Mouse (Mus musculus): Measurements from ENCODE around the gene Gm49366.
"Not testable (repeated sequence)": the region's sequence is repeated elsewhere in the genome, so short reads cannot be mapped to it uniquely, and the experiment has no call there.

Gene Gm49366

GRCm38 (mm10) chr12:84094666-84095065 lies 55.9 kb downstream of the Gm49366 start:
- not testable (repeated sequence) for DNase-seq

GRCm38 (mm10) chr12:84099605-84100004 lies 60.9 kb downstream of the Gm49366 start:
- DNase-seq, result no peak

- no peak for DNase-seq
Observed at GRCm38 (mm10) chr12:84100071-84100470, 61.3 kb downstream of the Gm49366 start.

GRCm38 (mm10) chr12:84100604-84101492 lies 62.1 kb downstream of the Gm49366 start, which contains the start of gene Acot6:
Gene Acot6 (plus strand): TSS chr12:84100654.
- DNase-seq, result peak; percentile 29 to 41

GRCm38 (mm10) chr12:84101493-84101845 lies 62.7 kb downstream of the Gm49366 start:
- DNase-seq, result no peak

GRCm38 (mm10) chr12:84107012-84107411 lies 68.3 kb downstream of the Gm49366 start:
- no peak for DNase-seq

- DNase-seq, result no peak
Observed at GRCm38 (mm10) chr12:84107692-84108091, 69.0 kb downstream of the Gm49366 start.

All from thymus, postnatal 36 days (tissue).